Mouse (Mus musculus): Measurements from ENCODE around the gene Prelp.

- TF ChIP-seq POLR2A (IDR thresholded peaks at IDR 0.05; ENCODE audit: control insufficient read depth, extremely low read depth, insufficient read depth, low read length, poor library complexity): no peak
- TF ChIP-seq CTCF (IDR thresholded peaks at IDR 0.05; ENCODE audit: borderline replicate concordance, control insufficient read depth, extremely low read depth, insufficient read depth, low read length, poor library complexity): peak; percentile 36; the same call in 1 of the 2 replicates
These were observed 3.1 kb upstream of the Prelp start for GRCm38 (mm10) chr1:133924141-133924875.
